Mouse (Mus musculus): ENCODE results near the gene Dsn1.

Gene Dsn1

DNA sequence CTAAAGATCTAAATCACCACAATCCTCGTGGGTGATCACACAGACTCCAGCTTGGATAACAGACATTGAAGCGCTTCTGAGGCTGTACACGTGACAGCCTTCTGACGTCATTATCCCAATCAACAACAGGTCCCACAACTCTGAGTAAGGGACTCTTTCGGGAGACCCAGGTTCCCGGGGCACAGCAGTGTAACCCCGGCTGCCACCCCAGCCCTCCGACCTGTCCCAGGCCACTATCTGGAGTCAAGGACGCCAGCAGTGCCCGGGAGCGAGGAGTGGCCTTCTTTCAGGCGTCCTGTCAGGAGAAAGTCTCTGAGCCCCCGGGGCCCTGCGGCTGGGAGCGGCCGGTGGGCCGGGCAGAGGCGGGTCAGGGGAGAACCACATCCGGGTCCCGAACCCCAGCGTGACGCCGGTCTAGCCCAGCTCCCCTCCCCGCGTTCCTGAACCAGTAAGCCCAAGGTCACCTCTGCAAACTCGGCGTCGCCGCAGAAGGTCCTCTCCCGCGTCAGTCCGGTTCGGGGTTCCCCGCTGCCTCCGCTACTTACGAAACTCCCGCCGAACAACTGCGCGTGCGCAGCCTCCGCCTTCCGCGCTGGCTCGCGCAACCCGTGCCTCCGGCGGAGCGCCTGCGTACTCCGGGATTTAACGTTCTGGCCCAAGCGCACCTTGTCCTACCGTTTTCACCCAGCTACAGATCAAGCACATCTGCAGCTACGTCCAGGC is at the start of gene Dsn1:
Gene Dsn1 (minus strand): TSS at position 644 of the 723 bp plus-strand sequence.
- DNase-seq (ENCODE audit: low read depth, low spot score) = peak; percentile 93

DNA sequence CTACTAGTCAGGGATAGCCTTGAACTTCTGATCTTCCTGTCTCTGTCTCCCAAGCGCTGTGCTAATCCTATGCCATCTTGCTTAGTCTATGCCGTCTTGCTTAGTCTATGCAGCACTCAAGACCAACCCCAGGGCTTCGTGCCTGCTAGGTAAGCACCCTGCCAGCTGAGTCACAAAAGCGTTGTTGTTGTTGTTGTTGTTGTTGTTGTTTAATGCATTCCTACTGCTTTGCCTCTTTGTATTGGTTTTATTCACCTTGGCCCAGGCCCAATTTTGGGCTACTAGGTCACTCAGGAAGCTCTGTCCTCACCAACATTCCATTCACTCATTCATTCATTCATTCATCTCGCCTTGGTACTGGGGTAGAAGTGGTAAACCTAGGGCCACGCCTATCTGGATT is 48.8 kb upstream of the Dsn1 start:
- no peak for DNase-seq (ENCODE audit: low read depth, low spot score)

DNA sequence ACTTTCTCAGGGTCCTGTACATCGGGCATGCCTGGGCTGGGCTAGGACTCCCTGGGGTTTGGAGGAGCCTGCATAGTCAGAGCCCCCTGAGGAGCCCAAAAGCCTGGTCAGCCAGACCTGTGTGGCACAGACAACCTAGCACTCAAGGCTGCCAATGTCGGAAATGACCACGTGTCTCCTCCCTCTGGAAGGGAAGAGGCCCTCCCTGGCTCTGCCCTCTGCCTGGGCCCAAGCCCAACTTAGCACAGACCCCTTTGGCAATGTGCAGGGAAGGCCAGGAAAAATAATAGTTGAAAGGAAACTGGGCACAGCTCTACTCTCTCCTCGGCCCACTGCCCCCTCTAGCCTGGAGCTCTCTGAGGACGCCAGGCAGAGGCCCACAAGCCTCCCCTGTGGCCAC is 47.9 kb upstream of the Dsn1 start:
- DNase-seq (ENCODE audit: low read depth, low spot score) = no peak

DNA sequence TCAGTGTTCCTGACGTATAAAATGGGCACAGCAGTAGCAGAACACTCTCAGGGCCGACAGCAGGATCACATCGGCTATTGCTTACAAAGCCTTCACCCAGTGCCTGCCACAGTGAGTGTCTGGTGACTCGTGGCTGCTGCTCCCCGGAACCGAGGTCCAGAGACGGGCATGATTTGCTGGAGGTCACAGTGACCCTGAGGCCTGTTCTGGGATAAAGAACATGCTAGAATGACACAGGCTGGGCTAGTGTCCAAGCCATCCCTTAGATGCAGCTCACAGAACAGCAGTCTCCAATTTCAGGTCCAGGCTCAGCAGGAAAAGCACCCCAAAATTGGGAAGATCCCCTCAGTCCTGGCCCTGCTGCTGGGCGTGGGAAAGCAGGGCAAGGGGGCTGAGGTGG is 47.3 kb upstream of the Dsn1 start:
- DNase-seq (ENCODE audit: low read depth, low spot score) = no peak

DNA sequence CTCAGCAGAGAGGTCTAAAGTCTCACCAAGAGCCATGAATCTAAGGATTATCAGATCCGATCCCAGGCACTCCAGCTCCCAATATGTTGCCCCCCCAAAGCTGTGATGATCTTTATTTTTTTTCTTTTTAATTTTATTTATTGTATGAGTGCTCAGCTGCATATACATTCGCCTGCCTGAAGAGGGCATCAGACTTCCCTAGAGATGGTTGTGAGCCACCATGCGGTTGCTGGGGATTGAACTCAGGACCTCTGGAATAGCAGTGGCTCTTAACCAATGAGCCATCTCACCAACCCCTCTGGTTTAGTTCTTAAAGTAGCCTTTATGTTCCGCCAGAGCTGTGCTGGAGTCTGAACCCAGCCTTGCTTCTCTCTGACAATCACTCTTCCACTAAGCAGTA is 46.8 kb upstream of the Dsn1 start:
- DNase-seq (ENCODE audit: low read depth, low spot score) = peak; percentile 63

DNA sequence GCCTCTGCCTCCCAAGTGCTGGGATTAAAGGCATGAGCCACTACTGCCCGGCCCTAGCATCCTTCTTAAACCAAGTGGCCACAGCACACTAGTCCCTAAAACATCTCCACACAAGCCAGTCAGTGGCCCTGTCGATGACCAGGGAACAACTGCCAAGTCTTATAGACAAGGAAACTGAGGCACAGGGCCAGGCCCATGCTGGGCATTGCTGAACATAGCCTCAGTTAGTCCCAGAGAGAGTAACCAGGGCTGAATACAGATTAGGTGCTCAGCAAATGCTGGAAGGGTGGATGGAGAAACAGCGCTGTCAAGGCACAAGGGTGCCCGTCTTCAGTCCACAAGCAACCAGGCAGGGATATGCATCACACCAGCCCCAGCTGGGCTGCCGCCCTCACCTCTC is 46.2 kb upstream of the Dsn1 start:
- no peak for DNase-seq (ENCODE audit: low read depth, low spot score)

DNA sequence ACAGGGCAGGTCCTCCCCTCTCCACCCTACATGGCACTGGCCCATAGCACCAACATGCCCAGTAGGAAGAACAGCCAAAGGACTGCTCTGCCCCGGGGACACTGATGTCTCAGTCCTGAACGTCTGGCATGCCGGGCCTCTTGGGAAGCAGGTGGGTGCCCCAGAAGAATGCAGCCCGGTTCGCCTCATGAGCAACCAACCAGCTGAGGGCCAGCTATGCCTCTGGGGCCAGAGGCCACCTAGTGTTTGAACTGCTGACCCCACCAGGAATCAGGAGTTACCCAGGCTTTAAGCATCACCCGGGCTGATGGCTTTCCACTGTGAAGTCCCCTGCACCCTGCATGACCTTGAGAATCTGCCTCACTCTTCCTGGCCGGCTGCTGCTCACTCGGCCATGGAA is 45.5 kb upstream of the Dsn1 start:
- DNase-seq (ENCODE audit: low read depth, low spot score) = no peak

DNA sequence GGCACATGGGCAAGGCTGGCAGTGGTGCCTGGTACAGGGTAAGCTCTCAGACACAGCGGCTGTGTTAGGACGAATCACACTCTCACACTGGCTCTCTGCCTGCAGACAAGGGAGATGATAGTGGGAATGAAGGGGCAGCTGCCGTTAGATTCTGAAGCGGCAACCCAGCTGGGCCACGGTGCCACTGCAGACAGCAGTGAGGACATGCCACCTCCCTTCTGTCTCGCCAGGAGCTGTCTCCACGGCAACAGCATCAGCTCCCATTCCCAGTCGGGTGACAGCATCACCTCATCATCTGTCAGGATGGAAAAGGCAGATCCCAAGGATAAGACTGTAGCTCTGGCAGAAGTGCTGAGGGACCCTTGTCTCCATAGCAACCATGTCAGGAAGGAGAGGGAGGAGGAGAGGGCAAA is 42.9 kb upstream of the Dsn1 start:
- no peak for DNase-seq (ENCODE audit: low read depth, low spot score)

DNA sequence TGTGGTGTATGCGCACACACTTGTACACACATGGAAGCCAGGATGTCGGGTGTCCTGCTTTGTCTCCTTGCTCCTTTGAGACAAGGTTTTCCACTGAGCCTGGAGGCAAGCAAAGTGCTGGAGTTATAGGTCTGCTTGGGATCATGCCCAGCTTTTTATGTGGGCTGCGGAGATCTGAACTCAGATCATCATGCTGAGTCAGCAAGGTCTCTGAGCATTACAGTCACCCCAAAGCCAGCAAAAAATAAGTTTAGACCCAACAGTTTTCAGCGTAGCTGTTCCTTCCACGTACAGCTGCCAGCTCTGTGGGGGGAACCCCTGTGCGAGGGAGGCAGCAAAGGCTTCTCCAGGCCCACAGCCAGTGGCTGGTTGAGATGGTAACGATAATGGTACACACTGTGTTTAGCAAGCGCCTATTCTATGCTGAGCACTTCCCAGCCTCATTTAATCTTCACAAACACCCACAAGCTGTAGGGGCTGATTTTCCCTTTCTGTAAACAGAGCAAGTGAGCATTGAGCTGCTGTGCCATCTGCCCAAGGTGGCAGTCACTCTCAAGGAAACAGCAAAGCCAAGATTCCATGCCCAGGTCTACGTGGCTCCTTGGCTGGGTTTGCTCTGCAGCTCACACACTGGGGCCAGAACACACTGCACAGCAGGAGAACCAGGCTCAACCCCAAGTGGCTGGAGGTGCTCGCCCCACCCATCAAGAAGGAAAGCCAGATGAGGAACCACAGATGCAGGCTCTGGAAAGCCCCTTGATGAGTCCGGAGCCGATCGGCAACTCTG is 41.6 kb upstream of the Dsn1 start:
- DNase-seq (ENCODE audit: low read depth, low spot score) = no peak

DNA sequence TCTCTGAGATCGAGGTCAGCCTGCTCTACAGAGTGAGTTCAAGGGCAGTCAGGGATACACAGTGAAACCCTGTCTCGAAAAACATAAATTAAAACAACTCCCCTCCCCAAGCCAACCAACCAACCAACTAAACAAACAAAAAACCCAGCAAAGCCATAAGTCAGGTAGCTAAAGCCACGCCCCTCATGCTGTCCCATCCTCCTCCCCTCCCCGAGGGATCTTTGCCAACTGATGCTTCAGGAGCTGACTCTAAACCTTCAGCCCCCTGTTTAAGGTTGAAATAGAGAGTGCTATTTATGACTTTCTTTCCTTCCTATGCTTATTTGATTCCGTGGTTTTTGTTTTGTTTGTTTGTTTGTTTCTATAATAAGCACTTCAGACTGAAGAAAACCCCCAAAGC is 40.0 kb upstream of the Dsn1 start:
- DNase-seq (ENCODE audit: low read depth, low spot score) = no peak

DNA sequence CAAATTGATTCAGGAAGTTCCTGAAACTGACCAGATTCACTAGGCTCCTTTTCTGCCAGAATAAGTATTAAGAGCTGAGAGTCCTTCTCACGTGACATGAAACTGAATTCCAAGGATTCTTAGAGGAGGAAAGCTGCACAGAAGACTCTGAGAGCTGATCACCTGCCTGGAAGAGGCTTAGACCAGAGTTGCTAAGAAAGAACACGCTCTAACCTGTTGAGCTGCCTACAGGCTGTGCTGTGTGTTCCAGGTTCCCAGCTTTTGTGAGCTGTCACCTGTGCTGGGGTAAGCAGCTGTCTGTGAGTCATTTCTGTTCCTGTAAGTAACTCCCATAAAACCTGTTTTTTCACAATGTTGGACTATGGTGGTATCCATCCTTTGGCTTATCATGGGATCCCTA is 39.0 kb upstream of the Dsn1 start:
- DNase-seq (ENCODE audit: low read depth, low spot score) = no peak

DNA sequence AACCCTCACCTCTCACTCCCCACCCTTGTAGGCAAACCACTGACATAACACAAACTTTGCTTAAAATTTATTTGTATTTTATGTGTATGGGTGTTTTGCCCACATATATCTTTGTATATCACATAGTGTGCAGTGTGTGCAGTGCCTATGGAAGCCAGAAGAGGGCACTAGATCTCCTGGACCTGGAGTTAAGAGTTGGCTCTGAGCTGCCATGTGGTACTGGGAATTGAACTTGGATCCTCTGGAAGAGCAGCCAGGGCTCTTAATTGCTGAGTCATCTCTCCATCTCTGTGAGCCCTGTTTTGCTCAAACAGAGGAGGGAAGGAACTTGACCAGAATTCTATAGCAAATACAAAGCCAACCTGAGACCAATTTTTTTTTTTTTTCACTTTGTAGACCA is 37.0 kb upstream of the Dsn1 start:
- DNase-seq (ENCODE audit: low read depth, low spot score) = peak; percentile 76

DNA sequence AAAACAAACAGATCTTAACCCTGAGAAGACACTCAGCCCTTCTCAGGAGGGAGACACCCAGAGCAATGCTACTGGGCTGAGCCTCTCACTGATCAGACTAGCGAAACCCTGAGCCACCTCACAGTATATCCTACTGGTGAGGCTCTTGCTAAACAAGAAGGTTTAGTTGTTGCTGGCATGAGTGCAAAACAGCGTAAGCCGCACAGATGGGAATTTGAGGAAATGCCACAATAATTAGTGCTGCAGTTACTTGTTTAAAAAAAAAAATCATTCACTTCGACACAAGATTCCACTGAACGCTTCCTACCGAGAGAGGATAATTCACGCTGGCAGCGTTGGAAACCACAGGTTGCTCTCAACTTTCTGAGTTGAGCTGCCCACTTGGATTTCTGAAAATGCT is 36.6 kb upstream of the Dsn1 start:
- DNase-seq (ENCODE audit: low read depth, low spot score) = no peak

DNA sequence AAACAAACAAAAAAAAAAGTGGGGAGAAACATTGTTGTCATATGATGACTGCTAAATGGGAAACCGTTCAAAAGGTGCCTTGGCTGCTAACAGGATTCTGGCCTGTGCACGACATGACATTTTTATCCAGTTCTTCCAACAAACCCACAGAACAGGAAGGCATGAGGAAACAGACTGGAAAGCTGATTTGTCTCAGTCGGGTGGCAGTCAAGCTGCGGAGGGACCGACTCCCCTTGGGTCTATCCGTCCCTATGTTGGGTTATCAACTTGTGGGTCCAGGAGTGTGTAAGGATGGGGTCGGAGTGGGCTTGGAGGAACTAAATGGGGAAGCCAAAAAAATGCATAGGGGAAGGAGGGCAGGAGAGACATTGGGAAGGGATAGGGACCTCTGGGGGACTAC is 34.5 kb upstream of the Dsn1 start:
- no peak for DNase-seq (ENCODE audit: low read depth, low spot score)

DNA sequence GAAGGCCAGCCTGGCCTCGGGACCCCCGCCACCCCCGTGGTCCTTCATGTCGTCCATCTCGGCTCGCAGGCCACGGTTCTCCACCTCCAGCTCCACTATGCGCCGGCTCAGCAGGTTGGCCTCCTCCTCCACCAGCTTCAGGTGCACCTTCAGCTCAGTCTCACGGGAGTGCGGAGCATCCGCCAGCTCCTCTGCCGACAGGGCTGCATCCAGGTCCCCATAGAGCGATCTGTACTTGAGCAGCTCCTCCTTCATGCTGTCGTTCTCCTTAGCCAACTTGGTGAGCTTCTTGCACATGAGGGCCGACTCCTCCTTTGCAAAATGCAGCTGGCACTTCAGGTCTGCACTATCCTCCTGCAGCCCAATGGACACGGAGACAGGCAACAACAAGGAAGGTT is 33.7 kb upstream of the Dsn1 start:
- DNase-seq (ENCODE audit: low read depth, low spot score) = peak; percentile 30

DNA sequence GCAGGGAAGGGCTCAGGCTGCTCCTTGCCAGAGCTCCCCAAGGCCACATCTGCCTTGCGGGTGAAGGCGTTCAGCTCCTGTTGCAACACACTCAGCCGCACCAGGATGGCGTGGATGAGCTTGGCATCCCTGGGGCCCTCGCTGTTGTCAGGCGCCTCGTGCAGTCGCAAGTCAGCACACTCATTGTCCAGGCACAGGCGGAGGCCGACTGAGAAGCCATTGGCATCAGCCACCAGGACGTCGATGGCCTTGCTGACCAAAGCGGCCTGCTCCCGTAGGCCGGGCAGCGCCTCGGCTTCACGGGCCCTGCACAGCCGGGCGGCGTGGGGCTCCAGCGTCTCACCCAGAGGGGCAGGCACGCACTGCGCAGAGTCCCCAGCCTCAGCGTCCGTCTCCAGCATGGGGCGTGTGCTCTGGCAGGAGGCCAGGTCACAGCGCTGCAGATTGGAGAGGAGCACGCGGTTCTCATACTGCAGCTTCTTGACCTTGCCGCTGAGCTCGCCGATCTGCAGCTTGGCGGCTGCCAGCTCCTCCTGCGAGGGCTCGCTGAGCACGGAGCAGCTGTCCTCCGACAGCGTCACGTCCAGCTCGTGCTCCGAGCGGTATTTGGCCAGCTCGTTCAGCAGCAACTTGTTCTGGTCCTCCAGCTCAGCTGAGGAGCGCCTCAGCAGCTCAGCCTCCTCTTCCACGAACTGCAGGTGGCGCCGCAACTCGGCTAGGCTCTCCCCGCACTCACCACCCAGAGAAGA is 33.1 kb upstream of the Dsn1 start:
- DNase-seq (ENCODE audit: low read depth, low spot score) = peak; percentile 43

DNA sequence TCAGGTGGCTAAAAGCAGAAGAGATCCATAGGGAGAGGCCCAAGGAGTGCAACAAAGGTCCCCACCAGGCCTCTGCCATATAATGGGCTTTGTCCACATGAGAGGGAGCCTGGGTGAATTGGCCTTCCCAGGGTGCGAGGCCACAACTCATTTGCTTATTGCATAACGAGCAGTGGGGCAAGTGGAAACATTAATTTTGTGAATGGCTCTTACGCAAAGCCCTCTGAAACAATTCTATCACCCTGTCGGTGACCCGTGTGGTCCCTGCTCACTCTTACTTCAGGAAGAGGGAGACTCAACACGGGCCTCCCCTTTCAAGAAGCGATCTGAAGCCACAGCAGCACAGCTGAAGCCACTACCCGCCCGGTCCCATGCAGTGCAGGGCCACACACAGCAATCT is 30.3 kb upstream of the Dsn1 start:
- DNase-seq (ENCODE audit: low read depth, low spot score) = no peak

DNA sequence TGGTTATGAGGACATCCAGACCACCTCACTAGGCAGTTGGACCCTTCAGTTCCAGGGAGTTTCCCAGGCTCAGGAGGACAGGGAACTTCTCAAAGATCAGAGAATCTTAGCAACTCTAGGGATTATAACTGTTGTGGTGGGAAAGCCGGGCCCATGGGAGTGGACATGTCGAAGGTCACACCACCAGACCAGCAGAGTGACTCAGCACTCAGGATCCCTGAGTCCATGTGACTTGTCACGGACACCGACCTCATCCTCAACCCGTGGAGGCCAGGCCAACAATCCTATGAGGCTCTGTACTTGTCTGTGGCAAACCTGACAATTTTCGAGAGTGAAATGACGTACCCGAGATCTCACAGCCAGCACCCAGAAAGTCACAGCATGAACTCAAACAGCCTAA is 29.4 kb upstream of the Dsn1 start:
- DNase-seq (ENCODE audit: low read depth, low spot score) = no peak

DNA sequence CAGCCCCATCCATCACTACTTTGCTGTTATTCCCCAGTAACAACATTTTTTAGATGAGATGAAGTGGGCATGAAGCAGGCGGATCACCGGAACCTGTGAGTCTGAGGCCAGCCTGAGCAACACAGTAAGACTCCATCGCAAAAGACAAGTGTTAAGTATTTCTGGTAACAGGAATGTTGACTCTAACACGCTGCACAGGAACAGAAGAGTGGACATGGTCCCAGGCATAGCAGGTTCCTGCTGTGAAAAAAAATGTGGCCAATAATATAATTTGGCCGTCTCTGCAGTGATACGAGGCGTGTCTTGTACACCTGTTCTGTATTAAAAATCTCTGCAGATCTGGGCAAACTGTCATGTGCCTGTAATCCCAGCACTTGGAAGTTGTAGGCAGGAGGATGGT is 28.4 kb upstream of the Dsn1 start:
- DNase-seq (ENCODE audit: low read depth, low spot score) = no peak

DNA sequence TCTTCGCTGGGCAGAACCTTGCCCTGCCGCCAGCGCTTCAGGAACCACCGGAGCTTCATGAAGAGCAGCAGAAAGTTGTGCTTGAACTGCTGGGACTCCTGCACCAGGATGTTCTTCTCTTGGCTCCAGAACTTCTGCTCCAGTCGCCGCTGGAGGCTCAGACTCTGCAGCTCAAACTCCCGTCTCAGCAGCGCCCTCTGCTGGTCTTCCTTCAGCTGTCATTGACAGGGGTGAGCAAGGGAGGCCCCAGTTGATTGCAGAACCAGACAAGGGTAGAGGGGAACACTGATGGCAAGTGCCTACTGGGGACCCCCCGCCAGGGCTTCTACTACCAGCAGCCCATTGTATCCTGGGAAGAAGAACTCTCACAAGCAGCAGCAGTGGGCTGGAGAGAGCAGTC is 23.9 kb upstream of the Dsn1 start:
- peak; percentile 89 for DNase-seq (ENCODE audit: low read depth, low spot score)

DNA sequence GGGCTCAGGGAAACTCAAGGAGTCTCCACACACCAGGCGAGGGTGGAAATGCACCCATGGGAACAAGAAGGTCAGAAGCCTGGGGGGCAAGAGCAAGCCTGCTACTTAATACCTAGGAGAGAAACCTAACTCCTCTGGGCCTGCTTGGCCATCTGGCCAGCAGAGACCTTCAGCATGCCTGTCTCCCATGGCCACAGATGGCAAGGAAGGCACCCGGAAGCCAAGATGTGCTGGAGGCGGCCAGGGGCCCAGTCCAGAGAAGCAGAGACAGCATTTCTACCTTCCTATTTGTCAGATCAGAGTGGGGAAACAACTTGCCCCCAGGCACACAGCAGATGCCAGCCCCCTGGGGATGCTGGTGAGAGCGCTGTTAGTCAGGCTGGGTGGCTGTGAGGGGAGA is 21.3 kb upstream of the Dsn1 start:
- DNase-seq (ENCODE audit: low read depth, low spot score) = no peak

DNA sequence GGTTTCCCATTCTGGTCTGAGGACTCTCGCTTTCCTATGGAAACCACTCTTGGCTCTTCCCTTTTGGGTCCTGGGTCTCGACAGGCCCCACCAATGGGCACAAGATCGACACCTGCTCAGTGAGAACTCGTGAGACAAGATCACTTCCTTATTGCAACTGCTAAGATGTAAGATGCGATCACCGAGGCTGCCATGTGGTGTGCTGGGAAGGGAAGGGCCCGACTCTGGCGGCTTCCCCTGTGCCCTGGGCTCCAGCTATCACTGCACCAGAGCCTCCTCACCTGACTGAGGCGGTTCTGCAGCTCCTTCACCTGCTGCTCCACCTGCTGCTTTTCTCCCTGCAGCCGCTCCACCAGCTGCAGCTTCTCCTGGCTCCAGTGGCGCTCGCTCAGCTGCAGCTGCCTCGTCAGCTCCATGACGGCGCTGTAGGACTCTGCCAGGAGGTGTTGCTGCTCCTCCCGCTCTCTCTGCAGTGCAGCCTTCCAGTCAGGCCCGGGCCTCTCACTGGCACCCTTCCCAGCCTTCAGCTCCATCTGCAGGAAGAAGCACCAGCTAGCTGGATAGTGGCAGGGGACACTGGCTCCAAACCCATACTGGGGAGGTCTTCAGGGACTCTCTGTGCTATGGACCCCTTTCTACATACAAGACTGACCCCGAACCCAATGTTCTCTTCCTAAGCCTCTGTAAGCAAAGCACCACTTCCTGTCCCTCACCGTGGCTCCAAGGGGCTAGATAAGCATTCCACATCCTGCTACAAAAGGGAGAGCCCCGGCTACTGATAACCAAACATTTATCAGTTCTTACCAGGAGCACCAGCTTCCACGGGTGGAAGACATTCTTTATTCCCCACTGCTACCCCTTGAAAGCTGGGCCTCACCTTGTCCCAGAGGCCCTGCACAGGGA is 20.4 kb upstream of the Dsn1 start:
- DNase-seq (ENCODE audit: low read depth, low spot score) = no peak

All from ES-CJ7 (cell line).